Mouse (Mus musculus) cortical plate, adult 2 months (tissue): ENCODE results near the gene Tsks.
A peak's percentile ranks its signal among the peaks of the same experiment; 100 is the strongest.

Experiments
- CTCF ChIP-seq: fragments of 200-500 bp; IDR thresholded peaks from 2 replicates; pipeline ENCODE4 v1.5.1; 2011; ENCODE audit warnings: mild to moderate bottlenecking, control low read depth, low read length; ENCODE audit not compliant: insufficient read depth; ENCODE audit errors: extremely low read depth
- POLR2A ChIP-seq: fragments of 200-500 bp; IDR thresholded peaks from 2 replicates; pipeline ENCODE4 v1.6.1; 2011; ENCODE audit warnings: mild to moderate bottlenecking, low read length, control low read depth; ENCODE audit not compliant: insufficient read depth; ENCODE audit errors: extremely low read depth

DNA sequence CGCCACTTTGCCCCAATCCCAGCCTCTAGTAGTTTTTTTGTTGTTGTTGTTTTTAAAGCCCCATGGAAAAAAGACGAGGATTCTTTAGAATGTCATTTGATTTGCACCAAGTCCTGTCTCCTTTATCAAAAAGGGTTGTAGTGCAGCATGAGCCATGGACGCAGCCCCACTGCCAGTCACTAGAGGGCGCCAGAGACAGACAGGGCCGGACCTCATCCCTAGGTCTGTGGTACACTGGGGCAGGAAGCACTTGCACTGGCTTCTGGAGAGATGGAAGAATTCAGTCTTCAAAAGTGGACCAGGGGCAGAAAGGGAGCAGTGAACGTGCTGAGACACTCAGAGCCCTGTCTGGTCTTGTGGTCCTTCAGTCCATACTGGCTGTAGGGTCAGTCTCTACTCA, 40.1 kb downstream of the Tsks start:
- TF ChIP-seq CTCF: peak; percentile 92
- TF ChIP-seq POLR2A: no peak
